Mouse (Mus musculus) cerebellum, adult 2 months (tissue): ENCODE results near the gene Ccl8.

Experiments
- CTCF ChIP-seq: fragments of 200-500 bp; IDR thresholded peaks from 2 replicates; pipeline ENCODE4 v1.5.1; 2011; ENCODE audit warnings: low read depth, mild to moderate bottlenecking, control low read depth, low read length, moderate library complexity, borderline replicate concordance; ENCODE audit not compliant: insufficient read depth
- POLR2A ChIP-seq: fragments of 200-500 bp; IDR thresholded peaks from 2 replicates; pipeline ENCODE4 v1.6.1; 2011; ENCODE audit warnings: low read length, control low read depth, borderline replicate concordance; ENCODE audit not compliant: insufficient read depth

GRCm38 (mm10) chr11:82073686-82074085, 41.3 kb upstream of the Ccl8 start:
- TF ChIP-seq CTCF (no peak), POLR2A (no peak)
